Mouse (Mus musculus) forebrain, embryonic 14.5 days (tissue): ENCODE measurements at regions not wholly inside any gene's neighbourhood (a gene's known extent, or its start where the extent isn't known, plus 50 kb on each side); places are given as distances from the start of the nearest gene placed in this dataset.

ENCODE experiments used
- ATAC-seq: fragments of 200-750 bp; cut with Nextera tagmentation; 2 replicates; pipeline ENCODE4 v1.8.0; 2017; ENCODE audit warnings: mild to moderate bottlenecking, moderate library complexity
- DNase-seq: peaks from one replicate; pipeline ENCODE4 v3.0.0-alpha.2; 2015; ENCODE audit warnings: low spot score
- H3K27ac ChIP-seq: fragments of 300-500 bp; sonication (generic); 2 replicates; pipeline ENCODE4 v1.5.1; 2014; ENCODE audit warnings: low read depth, mild to moderate bottlenecking, control low read depth, low read length, moderate library complexity
- H3K27me3 ChIP-seq: fragments of 300-500 bp; sonication (generic); replicated peaks from 2 replicates; pipeline ENCODE4 v1.6.1; 2014; ENCODE audit warnings: low read length, control low read depth, mixed read lengths; ENCODE audit not compliant: control insufficient read depth, insufficient read depth
- H3K36me3 ChIP-seq: fragments of 300-500 bp; sonication (generic); 2 replicates; pipeline ENCODE4 v1.6.1; 2014; ENCODE audit warnings: low read length, control low read depth; ENCODE audit not compliant: control insufficient read depth, insufficient read depth
- H3K4me1 ChIP-seq: fragments of 300-500 bp; sonication (generic); 2 replicates; pipeline ENCODE4 v1.6.1; 2014; ENCODE audit warnings: antibody characterized with exemption, low read length, control low read depth; ENCODE audit not compliant: control insufficient read depth, insufficient read depth
- H3K4me2 ChIP-seq: fragments of 300-500 bp; sonication (generic); 2 replicates; pipeline ENCODE4 v1.6.1; 2014; ENCODE audit warnings: mild to moderate bottlenecking, control low read depth, low read length
- H3K4me3 ChIP-seq: fragments of 300-500 bp; sonication (generic); 2 replicates; pipeline ENCODE4 v1.5.1; 2014; ENCODE audit warnings: low read depth, low read length, control low read depth
- H3K9ac ChIP-seq: fragments of 300-500 bp; sonication (generic); 2 replicates; pipeline ENCODE4 v1.6.1; 2014; ENCODE audit warnings: mild to moderate bottlenecking, low read length, control low read depth, moderate library complexity
- H3K9me3 ChIP-seq: fragments of 300-500 bp; sonication (generic); replicated peaks from 2 replicates; pipeline ENCODE4 v1.6.1; 2016; ENCODE audit warnings: low read length, control low read depth, mixed read lengths; ENCODE audit not compliant: control insufficient read depth
- WGBS: fragments of 180-500 bp; shearing (Covaris S2); extraction: QIAGEN DNeasy Blood & Tissue Kit; methylation state at CpG from one replicate; pipeline ENCODE4 v1.1.7; 2014; 5-methylcytosine and 5-hydroxymethylcytosine counted together

- no peak overlapping the region for H3K9ac ChIP-seq
- H3K36me3 ChIP-seq, result no peaks in the 10 kb centered on the region
- no peak overlapping the region for H3K27ac ChIP-seq
- no peak overlapping the region for H3K4me3 ChIP-seq
- no peak for DNase-seq
- 96% methylated on average over 4 of the region's 4 CpGs for WGBS
- ATAC-seq, result no peak
- H3K9me3 ChIP-seq, result no peaks in the 10 kb centered on the region
- no peaks in the 10 kb centered on the region for H3K27me3 ChIP-seq
- H3K4me2 ChIP-seq, result no peak overlapping the region
- no peaks in the 10 kb centered on the region for H3K4me1 ChIP-seq
Observed at GRCm38 (mm10) chr3:43339101-43339500, 1596.7 kb downstream of the D3Ertd751e start.

- Histone ChIP-seq H3K27me3 (no peaks in the 10 kb centered on the region), H3K4me2 (no peak overlapping the region), H3K27ac (no peak overlapping the region), H3K4me1 (no peaks in the 10 kb centered on the region), H3K4me3 (no peak overlapping the region), H3K36me3 (no peaks in the 10 kb centered on the region), H3K9me3 (no peaks in the 10 kb centered on the region), H3K9ac (no peak overlapping the region)
- ATAC-seq (no peak), DNase-seq (peak; percentile 4)
- WGBS, result 91% methylated on average over 1 of the region's 1 CpGs
Observed at GRCm38 (mm10) chr3:43342928-43343327, 1600.5 kb downstream of the D3Ertd751e start.

GRCm38 (mm10) chr3:43352829-43353228 lies 1610.4 kb downstream of the D3Ertd751e start:
- ATAC-seq, result no peak
- Histone ChIP-seq H3K4me3 (no peak overlapping the region), H3K4me1 (no peaks in the 10 kb centered on the region), H3K9me3 (no peaks in the 10 kb centered on the region), H3K27ac (no peak overlapping the region), H3K9ac (no peak overlapping the region), H3K4me2 (no peak overlapping the region), H3K36me3 (no peaks in the 10 kb centered on the region), H3K27me3 (no peaks in the 10 kb centered on the region)
- DNase-seq, result peak; percentile 19

GRCm38 (mm10) chr3:43358511-43358910 lies 1616.1 kb downstream of the D3Ertd751e start:
- H3K4me1 ChIP-seq, result no peaks in the 10 kb centered on the region
- 98% methylated on average over 1 of the region's 1 CpGs for WGBS
- H3K36me3 ChIP-seq, result no peaks in the 10 kb centered on the region
- H3K27me3 ChIP-seq, result no peaks in the 10 kb centered on the region
- ATAC-seq (no peak), DNase-seq (no peak)
- H3K9ac ChIP-seq, result no peak overlapping the region
- H3K27ac ChIP-seq, result no peak overlapping the region
- H3K4me3 ChIP-seq, result no peak overlapping the region
- no peak overlapping the region for H3K4me2 ChIP-seq
- H3K9me3 ChIP-seq, result no peaks in the 10 kb centered on the region

GRCm38 (mm10) chr3:43399893-43400292 lies 1657.5 kb downstream of the D3Ertd751e start:
- no peaks in the 10 kb centered on the region for H3K36me3 ChIP-seq
- no peak overlapping the region for H3K4me3 ChIP-seq
- no peaks in the 10 kb centered on the region for H3K4me1 ChIP-seq
- no peaks in the 10 kb centered on the region for H3K9me3 ChIP-seq
- no peaks in the 10 kb centered on the region for H3K27me3 ChIP-seq
- H3K4me2 ChIP-seq, result no peak overlapping the region
- ATAC-seq (no peak), DNase-seq (peak; percentile 15)
- no peak overlapping the region for H3K27ac ChIP-seq
- no peak overlapping the region for H3K9ac ChIP-seq

DNA sequence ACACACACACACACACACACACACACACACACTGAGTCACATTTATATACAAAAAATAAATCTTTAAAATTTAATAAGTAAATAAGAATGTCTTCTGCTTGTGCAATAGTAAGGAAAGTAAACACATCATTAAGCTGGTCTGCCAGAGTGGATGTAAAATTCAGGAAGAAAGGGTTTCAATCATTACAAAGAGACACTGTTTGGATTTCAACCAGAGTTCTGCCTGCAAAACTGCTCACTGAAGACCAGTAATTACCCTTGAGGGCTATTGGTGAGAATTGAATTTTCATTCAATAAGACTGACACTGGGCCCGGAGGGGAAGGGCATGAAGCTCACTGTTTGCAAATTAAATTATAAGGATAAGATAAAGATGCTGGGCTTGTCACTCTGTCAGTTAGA lies 1682.5 kb downstream of the D3Ertd751e start:
- H3K36me3 ChIP-seq, result no peaks in the 10 kb centered on the region
- H3K27me3 ChIP-seq, result no peaks in the 10 kb centered on the region
- no peak overlapping the region for H3K4me2 ChIP-seq
- no peak overlapping the region for H3K27ac ChIP-seq
- 38% methylated on average over 1 of the region's 1 CpGs for WGBS
- H3K4me3 ChIP-seq, result no peak overlapping the region
- no peak for ATAC-seq
- peak; percentile 4 for DNase-seq
- no peaks in the 10 kb centered on the region for H3K4me1 ChIP-seq
- no peaks in the 10 kb centered on the region for H3K9me3 ChIP-seq
- H3K9ac ChIP-seq, result no peak overlapping the region

GRCm38 (mm10) chr3:43426672-43427071 lies 1684.3 kb downstream of the D3Ertd751e start:
- Histone ChIP-seq H3K9ac (no peak overlapping the region), H3K36me3 (no peaks in the 10 kb centered on the region), H3K4me2 (no peak overlapping the region), H3K27me3 (no peaks in the 10 kb centered on the region), H3K9me3 (no peaks in the 10 kb centered on the region), H3K27ac (no peak overlapping the region), H3K4me3 (no peak overlapping the region), H3K4me1 (no peaks in the 10 kb centered on the region)
- ATAC-seq (no peak), DNase-seq (no peak)

DNA sequence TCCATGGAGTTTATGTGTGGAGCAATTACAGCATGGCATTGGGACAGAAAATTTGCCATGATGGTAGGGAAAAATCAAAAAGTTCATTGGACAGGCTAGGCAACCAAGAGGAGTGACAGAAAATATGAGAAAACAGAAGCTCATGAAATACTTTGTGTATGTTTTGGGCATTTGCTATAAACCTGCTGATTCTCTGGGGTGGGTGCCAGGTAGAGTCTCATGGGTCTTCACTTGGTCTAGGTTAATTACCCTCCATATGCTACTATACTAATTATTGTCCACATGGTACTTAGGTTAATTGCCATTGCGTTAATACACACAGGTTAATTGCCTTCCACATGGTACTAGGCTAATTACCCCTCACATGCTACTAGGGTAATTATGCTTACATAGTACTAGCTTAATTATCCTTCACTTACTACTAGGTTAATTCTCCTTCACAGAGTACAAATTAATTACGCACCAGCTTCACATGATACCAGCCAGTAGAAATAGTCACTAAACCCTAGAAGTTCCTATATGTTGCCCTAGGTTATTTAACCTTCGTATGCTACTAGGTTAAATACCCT lies 1719.2 kb downstream of the D3Ertd751e start:
- Histone ChIP-seq H3K4me2 (no peak overlapping the region), H3K4me1 (no peaks in the 10 kb centered on the region), H3K9me3 (no peaks in the 10 kb centered on the region), H3K4me3 (no peak overlapping the region), H3K9ac (no peak overlapping the region), H3K36me3 (no peaks in the 10 kb centered on the region), H3K27ac (no peak overlapping the region), H3K27me3 (no peaks in the 10 kb centered on the region)
- no peak for ATAC-seq
- peak; percentile 1 for DNase-seq
- 64% methylated on average over 3 of the region's 3 CpGs for WGBS
